Mouse (Mus musculus) embryonic facial prominence, embryonic 12.5 days (tissue): ENCODE measurements at regions not wholly inside any gene's neighbourhood (a gene's known extent, or its start where the extent isn't known, plus 50 kb on each side); places are given as distances from the start of the nearest gene placed in this dataset.

Experiments used
- ATAC-seq: fragments of 200-750 bp; cut with Nextera tagmentation; 2 replicates; pipeline ENCODE4 v1.8.0; 2017; ENCODE audit not compliant: insufficient number of reproducible peaks, insufficient read depth, low FRiP score, low TSS enrichment
- H3K27ac ChIP-seq: fragments of 300-500 bp; sonication (generic); 2 replicates; pipeline ENCODE4 v1.5.1; 2016; ENCODE audit warnings: mild to moderate bottlenecking
- H3K27me3 ChIP-seq: fragments of 300-500 bp; sonication (generic); 2 replicates; pipeline ENCODE4 v1.6.1; 2016; ENCODE audit warnings: mild to moderate bottlenecking, moderate library complexity
- H3K36me3 ChIP-seq: fragments of 300-500 bp; sonication (generic); 2 replicates; pipeline ENCODE4 v1.6.1; 2016; ENCODE audit warnings: mild to moderate bottlenecking
- H3K4me1 ChIP-seq: fragments of 300-500 bp; sonication (generic); 2 replicates; pipeline ENCODE4 v1.6.1; 2016
- H3K4me2 ChIP-seq: fragments of 300-500 bp; sonication (generic); replicated peaks from 2 replicates; pipeline ENCODE4 v1.6.1; 2016; ENCODE audit warnings: mild to moderate bottlenecking, moderate library complexity
- H3K4me3 ChIP-seq: fragments of 300-500 bp; sonication (generic); 2 replicates; pipeline ENCODE4 v1.5.1; 2016; ENCODE audit warnings: mild to moderate bottlenecking
- H3K9ac ChIP-seq: fragments of 300-500 bp; sonication (generic); 2 replicates; pipeline ENCODE4 v1.6.1; 2016; ENCODE audit warnings: mild to moderate bottlenecking, moderate library complexity
- H3K9me3 ChIP-seq: fragments of 300-500 bp; sonication (generic); 2 replicates; pipeline ENCODE4 v1.6.1; 2016; ENCODE audit warnings: mild to moderate bottlenecking, moderate library complexity
- WGBS: fragments of 180-500 bp; shearing (Covaris S2); methylation state at CpG from one replicate; pipeline ENCODE4 v1.1.7; 2016; 5-methylcytosine and 5-hydroxymethylcytosine counted together

GRCm38 (mm10) chr10:66946161-66946560, 149.8 kb upstream of the Jmjd1c start:
- Histone ChIP-seq H3K27ac (no peak overlapping the region), H3K9me3 (no peaks in the 10 kb centered on the region), H3K4me1 (0 out of 2 replicates have a peak, but pooled peaks cover 4% of the 10 kb centered on the region), H3K9ac (no peak overlapping the region), H3K36me3 (no peaks in the 10 kb centered on the region), H3K27me3 (no peaks in the 10 kb centered on the region), H3K4me2 (no peak overlapping the region), H3K4me3 (no peak overlapping the region)
- no peak for ATAC-seq
- 77% methylated on average over 2 of the region's 2 CpGs for WGBS

DNA sequence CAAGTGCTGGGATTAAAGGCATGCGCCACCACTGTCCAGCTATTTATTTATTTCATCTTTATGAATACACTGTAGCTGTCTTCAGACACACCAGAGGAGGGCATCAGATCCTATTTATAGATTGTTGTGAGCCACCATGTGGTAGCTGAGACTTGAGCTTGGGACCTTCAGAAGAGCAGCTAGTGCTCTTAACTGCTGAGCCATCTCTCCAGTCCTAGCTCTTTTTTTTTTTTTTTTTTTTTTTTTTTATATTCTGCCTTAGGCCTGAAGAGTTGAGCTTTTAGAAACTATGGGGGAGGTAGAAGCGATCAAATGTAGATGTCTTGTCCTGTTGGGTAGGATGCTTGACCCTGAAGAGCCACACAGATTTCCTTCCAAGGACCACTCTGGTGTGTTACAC, 147.6 kb upstream of the Jmjd1c start:
- WGBS, result 91% methylated on average over 2 of the region's 2 CpGs
- no peak overlapping the region for H3K27ac ChIP-seq
- no peaks in the 10 kb centered on the region for H3K9me3 ChIP-seq
- H3K9ac ChIP-seq, result no peak overlapping the region
- no peak overlapping the region for H3K4me2 ChIP-seq
- ATAC-seq, result no peak
- no peaks in the 10 kb centered on the region for H3K27me3 ChIP-seq
- H3K36me3 ChIP-seq, result no peaks in the 10 kb centered on the region
- no peak overlapping the region for H3K4me3 ChIP-seq
- H3K4me1 ChIP-seq, result 0 out of 2 replicates have a peak, but pooled peaks cover 4% of the 10 kb centered on the region

- H3K4me2 ChIP-seq, result no peak overlapping the region
- no peak overlapping the region for H3K9ac ChIP-seq
- H3K27ac ChIP-seq, result no peak overlapping the region
- H3K4me3 ChIP-seq, result no peak overlapping the region
- no peaks in the 10 kb centered on the region for H3K27me3 ChIP-seq
- 89% methylated on average over 4 of the region's 4 CpGs for WGBS
- no peaks in the 10 kb centered on the region for H3K4me1 ChIP-seq
- H3K9me3 ChIP-seq, result no peaks in the 10 kb centered on the region
- no peaks in the 10 kb centered on the region for H3K36me3 ChIP-seq
- no peak for ATAC-seq
These were observed 145.5 kb upstream of the Jmjd1c start for GRCm38 (mm10) chr10:66950441-66950840.

DNA sequence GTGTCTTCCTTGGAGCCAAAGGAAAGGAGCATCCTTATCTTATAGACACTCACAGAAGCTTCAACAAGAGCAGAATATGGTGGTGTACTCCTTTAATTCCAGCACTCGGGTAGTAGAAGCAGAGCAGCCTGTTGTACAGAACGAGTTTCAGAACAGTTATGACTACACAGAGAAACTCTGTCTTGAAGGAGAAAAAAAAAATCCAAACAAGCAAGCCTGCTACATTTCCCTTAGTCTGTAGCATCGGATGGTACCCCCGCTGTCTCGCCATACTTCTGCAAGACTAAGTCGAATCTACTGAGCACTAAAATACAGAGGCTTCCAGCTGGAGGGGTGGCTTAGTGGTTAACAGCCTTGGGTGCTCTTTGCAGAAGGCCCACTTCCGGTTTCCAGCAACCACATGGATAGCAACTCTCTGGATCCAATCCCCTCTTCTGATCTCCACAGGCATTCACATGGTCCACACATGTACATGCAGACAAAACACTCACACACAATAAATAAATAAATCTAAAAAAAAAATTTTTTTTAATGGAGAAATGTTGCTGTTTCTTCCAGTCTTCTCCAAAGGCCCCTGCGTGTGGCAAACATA, 144.6 kb upstream of the Jmjd1c start:
- no peaks in the 10 kb centered on the region for H3K27me3 ChIP-seq
- no peak for ATAC-seq
- H3K4me2 ChIP-seq, result no peak overlapping the region
- no peaks in the 10 kb centered on the region for H3K4me1 ChIP-seq
- H3K4me3 ChIP-seq, result no peak overlapping the region
- H3K9ac ChIP-seq, result no peak overlapping the region
- no peak overlapping the region for H3K27ac ChIP-seq
- 84% methylated on average over 8 of the region's 8 CpGs for whole genome bisulfite sequencing
- no peaks in the 10 kb centered on the region for H3K36me3 ChIP-seq
- no peaks in the 10 kb centered on the region for H3K9me3 ChIP-seq

DNA sequence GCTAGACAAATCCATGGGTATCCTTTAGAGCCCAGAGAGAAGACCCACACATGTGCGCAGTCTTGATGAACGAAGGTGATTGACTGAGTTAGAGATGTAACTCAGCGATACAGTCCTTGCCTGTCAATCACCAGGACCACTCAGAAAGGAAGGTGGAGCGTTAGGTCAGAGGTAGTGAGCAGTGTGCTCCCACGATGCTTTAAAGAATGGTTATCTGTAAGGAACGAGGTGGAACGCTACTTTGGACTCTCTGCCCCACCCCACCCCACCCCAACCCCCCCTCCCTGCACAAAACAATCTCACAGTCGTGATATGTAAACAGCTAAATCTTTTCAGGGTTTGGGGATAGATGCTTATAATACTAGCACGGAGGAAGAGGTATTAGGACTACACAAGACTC, 144.0 kb upstream of the Jmjd1c start:
- Histone ChIP-seq H3K4me1 (no peaks in the 10 kb centered on the region), H3K9me3 (no peaks in the 10 kb centered on the region), H3K27me3 (no peaks in the 10 kb centered on the region), H3K4me3 (no peak overlapping the region), H3K9ac (no peak overlapping the region), H3K36me3 (no peaks in the 10 kb centered on the region), H3K27ac (no peak overlapping the region), H3K4me2 (no peak overlapping the region)
- 76% methylated on average over 9 of the region's 9 CpGs for WGBS
- no peak for ATAC-seq

DNA sequence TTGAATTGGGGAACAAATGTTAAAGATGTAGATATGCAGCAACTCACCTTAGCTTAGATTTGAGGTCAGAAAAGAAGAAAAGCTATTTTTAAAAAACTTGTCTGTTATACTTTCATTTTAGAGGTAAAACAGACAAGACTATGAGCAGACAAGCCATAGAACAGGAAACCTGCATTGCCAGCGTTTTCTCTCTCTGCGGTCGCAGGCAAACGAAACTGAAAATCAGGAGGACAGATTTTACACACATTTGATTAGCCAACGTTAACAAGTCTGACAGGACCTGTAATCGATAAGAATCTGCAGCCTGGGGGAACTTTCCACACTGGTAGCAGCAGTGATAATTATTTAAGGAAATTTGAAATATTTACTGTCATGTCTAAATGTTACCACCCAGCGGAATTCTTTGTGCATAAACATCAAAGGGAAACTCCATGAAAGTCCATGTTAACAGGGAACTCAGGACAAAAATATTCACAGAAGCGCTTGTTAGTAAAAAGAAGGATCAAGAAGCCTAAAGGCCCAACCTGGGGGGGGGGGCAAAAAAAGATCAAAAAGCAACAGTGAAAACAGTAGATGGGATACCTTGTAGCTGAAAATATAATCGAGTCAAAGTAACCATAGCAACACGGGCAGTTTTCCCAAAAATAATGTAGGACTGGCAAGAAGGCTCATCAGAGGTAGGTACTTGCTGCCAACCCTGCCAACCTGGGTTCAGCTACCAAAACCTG, 142.5 kb upstream of the Jmjd1c start:
- ATAC-seq, result no peak
- Histone ChIP-seq H3K36me3 (no peaks in the 10 kb centered on the region), H3K27ac (no peak overlapping the region), H3K27me3 (no peaks in the 10 kb centered on the region), H3K4me3 (no peak overlapping the region), H3K4me2 (no peak overlapping the region; the same call in 1 of the 2 replicates), H3K9ac (no peak overlapping the region), H3K4me1 (no peaks in the 10 kb centered on the region), H3K9me3 (no peaks in the 10 kb centered on the region)
- 65% methylated on average over 10 of the region's 10 CpGs for WGBS

DNA sequence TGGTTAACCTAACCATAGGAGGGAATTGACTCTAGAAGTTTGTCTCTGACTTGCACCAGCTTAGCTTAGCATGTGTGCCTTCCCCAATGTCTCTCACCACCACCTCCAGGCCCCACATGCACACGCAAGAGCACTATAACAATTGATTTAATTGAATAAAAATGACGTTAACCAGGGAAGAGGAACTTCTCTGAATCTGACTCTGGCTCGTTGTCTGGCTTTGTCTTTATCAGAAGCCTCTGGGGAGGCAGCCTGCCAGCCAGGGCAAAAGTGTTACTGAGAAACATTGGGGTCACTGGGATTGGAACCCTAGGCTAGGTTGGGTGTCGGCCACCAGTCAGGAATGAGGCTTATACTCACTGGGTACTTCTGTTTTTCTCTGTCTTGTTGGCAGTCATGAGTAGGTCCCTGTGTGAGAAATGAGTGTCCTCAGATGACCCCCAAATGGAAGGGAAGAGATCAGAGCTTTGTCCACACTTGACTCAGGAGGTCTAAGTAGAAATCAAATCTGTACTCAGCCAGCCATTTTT, 141.9 kb upstream of the Jmjd1c start:
- H3K9me3 ChIP-seq, result no peaks in the 10 kb centered on the region
- no peak overlapping the region for H3K9ac ChIP-seq
- no peaks in the 10 kb centered on the region for H3K36me3 ChIP-seq
- no peak for ATAC-seq
- H3K4me2 ChIP-seq, result no peak overlapping the region
- H3K27ac ChIP-seq, result no peak overlapping the region
- no peaks in the 10 kb centered on the region for H3K27me3 ChIP-seq
- no peak overlapping the region for H3K4me3 ChIP-seq
- no peaks in the 10 kb centered on the region for H3K4me1 ChIP-seq
- WGBS, result 77% methylated on average over 4 of the region's 4 CpGs

GRCm38 (mm10) chr10:66955430-66955829, 140.5 kb upstream of the Jmjd1c start:
- WGBS, result 46% methylated on average over 5 of the region's 5 CpGs
- no peaks in the 10 kb centered on the region for H3K36me3 ChIP-seq
- no peaks in the 10 kb centered on the region for H3K27me3 ChIP-seq
- no peak overlapping the region for H3K4me2 ChIP-seq
- H3K9me3 ChIP-seq, result no peaks in the 10 kb centered on the region
- no peaks in the 10 kb centered on the region for H3K4me1 ChIP-seq
- H3K27ac ChIP-seq, result no peak overlapping the region
- H3K4me3 ChIP-seq, result no peak overlapping the region
- H3K9ac ChIP-seq, result no peak overlapping the region
- no peak for ATAC-seq

- Histone ChIP-seq H3K4me3 (no peak overlapping the region), H3K27ac (no peak overlapping the region), H3K36me3 (no peaks in the 10 kb centered on the region), H3K4me1 (no peaks in the 10 kb centered on the region), H3K9me3 (no peaks in the 10 kb centered on the region), H3K27me3 (no peaks in the 10 kb centered on the region), H3K4me2 (no peak overlapping the region), H3K9ac (no peak overlapping the region)
- WGBS, result 87% methylated on average over 4 of the region's 4 CpGs
- no peak for ATAC-seq
These were observed 139.3 kb upstream of the Jmjd1c start for GRCm38 (mm10) chr10:66956619-66957018.

GRCm38 (mm10) chr10:66957373-66957772, 138.6 kb upstream of the Jmjd1c start:
- Histone ChIP-seq H3K36me3 (no peaks in the 10 kb centered on the region), H3K27me3 (no peaks in the 10 kb centered on the region), H3K9ac (no peak overlapping the region), H3K4me2 (no peak overlapping the region), H3K4me3 (no peak overlapping the region), H3K27ac (no peak overlapping the region), H3K9me3 (no peaks in the 10 kb centered on the region), H3K4me1 (no peaks in the 10 kb centered on the region)
- 83% methylated on average over 4 of the region's 4 CpGs for WGBS
- no peak for ATAC-seq
